Mouse (Mus musculus) cortical plate, adult 2 months (tissue): ENCODE results near the gene Srxn1.

ENCODE experiments used
- CTCF ChIP-seq: fragments of 200-500 bp; IDR thresholded peaks from 2 replicates; pipeline ENCODE4 v1.5.1; 2011; ENCODE audit warnings: mild to moderate bottlenecking, control low read depth, low read length; ENCODE audit not compliant: insufficient read depth; ENCODE audit errors: extremely low read depth
- POLR2A ChIP-seq: fragments of 200-500 bp; IDR thresholded peaks from 2 replicates; pipeline ENCODE4 v1.6.1; 2011; ENCODE audit warnings: mild to moderate bottlenecking, low read length, control low read depth; ENCODE audit not compliant: insufficient read depth; ENCODE audit errors: extremely low read depth

- TF ChIP-seq CTCF, result no peak
- no peak for TF ChIP-seq POLR2A
Measured at GRCm38 (mm10) chr2:152122896-152123295, 17.6 kb downstream of the Srxn1 start.
